Mouse (Mus musculus) adipocyte (in vitro differentiated cells): ENCODE measurements around the gene L2hgdh.
A peak's percentile ranks its signal among the peaks of the same experiment; 100 is the strongest.

Source experiments
- DNase-seq: peaks from one replicate; pipeline ENCODE4 v3.0.0-alpha.2; 2016; ENCODE audit warnings: low spot score

L2hgdh gene

DNA sequence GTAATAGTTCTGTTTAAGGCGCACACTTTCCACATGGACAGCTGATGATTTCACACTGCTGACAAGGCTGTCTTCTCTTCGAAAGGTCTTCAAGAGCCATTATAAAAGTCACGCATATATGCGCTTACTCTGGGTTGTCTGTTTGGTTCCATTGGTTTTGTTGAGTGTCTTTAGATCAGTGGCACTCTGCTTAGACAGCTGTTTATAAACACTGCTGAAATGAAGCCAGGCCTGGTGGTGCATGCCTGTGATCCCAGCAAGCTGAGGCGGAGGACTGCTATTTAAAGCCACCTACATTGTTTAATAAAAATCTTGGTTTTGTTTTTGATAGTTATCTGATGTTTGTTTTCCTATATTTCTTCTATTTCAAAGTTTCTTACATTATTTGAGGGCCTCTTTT is 58.0 kb downstream of the L2hgdh start:
- no peak for DNase-seq

DNA sequence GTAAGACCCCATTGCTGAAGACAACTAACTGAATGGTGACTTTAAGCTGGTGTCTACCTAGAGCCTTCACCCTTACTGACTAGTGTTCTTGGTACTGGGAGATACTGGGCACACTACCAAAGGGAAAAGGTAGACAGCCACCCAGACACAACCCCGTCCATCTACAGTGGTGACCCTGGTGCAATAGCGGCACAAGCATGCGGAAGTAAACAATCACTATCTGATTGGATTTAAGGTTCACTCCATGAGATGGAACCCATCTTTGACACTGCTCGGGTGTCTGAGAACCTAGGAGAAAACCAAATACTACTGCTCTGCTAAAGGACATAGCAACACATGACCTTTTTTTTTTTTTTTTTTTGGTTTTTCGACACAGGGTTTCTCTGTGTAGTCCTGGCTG is 63.0 kb downstream of the L2hgdh start:
- no peak for DNase-seq

DNA sequence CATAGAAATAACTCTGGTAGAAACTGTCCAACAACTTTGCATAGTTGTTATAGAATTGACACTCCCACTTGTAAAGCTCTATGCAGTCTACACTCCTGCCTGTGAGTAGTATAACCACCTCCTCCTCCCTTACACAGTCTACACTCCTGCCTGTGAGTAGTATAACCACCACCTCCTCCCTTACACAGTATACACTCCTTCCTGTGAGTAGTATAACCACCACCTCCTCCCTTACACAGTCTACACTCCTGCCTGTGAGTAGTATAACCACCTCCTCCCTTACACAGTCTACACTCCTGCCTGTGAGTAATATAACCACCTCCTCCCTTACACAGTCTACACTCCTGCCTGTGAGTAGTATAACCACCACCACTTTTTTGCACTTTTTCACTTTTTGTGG is 70.7 kb downstream of the L2hgdh start:
- DNase-seq, result peak; percentile 77

DNA sequence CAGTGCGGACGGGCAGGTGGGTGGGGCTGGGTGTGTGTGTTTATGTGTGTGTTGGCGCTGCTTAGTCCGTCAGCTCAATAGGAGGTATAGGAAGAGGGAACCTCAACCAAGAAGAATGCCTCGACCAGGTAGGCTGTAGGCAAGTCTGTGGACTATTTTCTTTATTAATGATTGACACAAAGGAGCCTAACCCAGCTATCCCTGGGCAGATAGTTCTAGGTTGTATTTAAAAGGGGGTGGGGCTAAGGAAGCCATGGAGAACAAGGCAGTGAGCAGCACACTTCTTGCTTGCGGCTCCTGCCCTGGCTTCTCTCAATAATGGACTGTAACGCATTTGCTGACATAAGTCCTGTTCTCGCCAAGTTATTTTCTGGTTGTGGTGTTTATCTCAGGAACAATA is 75.2 kb downstream of the L2hgdh start:
- DNase-seq, result no peak

DNA sequence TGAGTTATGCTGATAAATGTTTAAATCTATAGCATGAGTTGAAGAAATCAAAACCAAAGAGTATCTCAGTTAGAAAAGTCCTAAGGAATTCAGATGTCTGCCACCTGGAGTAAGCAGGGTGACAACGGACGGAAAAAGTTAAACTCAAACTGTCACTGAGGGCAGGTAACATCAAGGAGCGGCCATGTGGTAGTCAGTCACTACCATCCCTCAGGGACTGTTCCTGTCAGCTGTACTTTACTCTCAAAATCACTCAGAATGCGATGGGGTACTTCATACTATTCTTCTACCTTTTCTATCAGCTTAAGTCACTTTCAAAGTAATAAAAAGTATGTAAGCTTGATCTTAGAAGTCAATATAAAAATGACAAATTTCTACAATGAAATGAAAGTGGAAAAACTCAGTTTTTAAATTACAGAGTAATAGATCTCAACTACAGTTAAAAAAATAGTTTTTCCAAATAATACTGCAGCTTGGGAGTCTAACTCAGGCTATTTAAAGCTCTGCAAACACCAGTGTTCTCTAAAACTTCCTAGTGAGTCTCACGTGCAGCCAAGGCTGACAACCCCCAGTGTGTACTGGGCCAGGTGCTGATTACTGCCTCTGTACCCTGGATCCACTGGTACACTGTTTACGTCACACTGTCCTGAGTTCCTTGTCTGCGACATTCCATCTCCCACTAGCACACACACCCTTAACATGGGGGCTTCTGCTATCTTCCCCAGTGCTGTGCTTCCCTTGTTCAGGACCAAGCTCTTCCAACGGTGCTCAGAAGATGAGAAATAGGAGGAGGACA is 78.7 kb downstream of the L2hgdh start:
- DNase-seq, result no peak

DNA sequence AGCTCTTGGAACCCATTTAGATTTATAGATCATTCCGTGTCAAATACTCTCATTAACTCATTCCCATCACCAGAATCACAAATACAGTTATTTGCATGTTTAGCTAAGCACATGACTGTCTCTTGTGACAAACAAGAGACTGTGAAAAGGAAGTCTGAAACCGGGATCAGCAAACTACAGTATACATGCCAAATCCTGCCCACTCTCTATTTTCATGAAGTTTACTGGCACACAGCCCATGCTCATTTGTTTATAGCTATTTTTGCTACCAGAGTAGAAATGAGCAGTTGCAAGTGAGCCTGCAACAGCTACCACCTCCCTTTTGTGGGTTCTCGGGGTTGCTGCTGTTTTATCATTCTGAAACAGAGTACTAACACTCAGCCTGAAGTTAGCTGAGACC is 79.8 kb downstream of the L2hgdh start:
- peak; percentile 85 for DNase-seq

DNA sequence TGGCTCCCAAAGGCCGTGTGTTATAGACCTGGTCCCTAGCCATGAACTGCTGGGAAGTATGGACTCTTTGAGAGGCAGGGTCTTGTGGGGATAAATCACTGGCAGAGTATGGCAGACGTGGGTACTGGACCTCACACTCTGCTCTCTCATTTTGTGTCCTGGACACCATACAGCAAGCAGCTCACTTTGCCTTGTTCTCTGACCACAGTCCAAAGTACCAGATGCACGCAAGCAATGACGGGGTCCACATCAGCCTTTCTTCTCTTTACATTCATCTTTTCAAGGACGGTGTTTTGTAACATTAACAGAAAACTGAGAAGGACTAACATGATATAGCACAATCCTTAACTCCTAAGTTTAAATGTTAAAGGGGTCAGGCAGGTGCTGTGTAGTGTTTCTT is 81.8 kb downstream of the L2hgdh start:
- DNase-seq, result no peak
